Mouse (Mus musculus) stomach, postnatal 0 days (tissue): ENCODE data around the gene Als2cr12.

ENCODE experiments used
- CTCF ChIP-seq: IDR thresholded peaks from 2 replicates; pipeline ENCODE4 v1.5.1; 2016; ENCODE audit warnings: antibody characterized with exemption, low read depth, mild to moderate bottlenecking, moderate library complexity
- EP300 ChIP-seq: optimal IDR thresholded peaks from 2 replicates; pipeline ENCODE3; 2016; ENCODE audit warnings: antibody characterized with exemption

DNA sequence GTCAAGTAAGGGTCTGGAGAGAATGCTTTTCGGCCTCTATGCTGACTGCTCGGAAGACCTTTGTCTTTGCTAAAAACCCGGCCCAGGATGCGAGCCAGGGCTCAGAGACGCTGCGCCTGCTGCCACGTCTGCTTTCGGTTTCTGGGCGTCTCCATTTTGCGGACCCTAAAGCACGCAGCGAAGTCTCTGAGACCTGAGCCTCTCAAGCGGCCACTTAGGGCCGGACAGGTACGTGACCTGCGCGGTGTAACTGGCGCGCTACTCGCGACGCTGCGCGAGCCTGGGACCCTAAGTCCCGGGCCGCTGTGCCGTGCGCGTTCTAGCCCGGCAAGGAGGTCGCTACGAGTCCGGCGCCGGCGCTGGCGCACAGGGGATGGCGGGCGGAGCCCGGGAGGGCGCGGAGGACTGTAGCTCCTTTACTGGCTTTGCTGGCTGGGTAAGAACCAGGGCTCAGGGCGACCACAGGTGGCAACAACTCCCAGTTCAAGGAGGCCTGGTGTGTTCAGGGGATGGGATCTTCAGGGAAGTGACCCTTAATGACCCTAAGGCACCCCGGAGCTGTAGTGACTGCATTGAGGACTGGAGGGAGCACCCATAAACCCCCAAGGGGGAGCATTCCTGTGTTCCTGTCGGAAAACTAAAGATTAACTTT is 15.7 kb upstream of the Als2cr12 start, which contains the start of gene Cflar:
- TF ChIP-seq EP300 (no peak), CTCF (no peak)
